Mouse (Mus musculus): ENCODE results near the gene Ush2a.

Gene Ush2a

DNA sequence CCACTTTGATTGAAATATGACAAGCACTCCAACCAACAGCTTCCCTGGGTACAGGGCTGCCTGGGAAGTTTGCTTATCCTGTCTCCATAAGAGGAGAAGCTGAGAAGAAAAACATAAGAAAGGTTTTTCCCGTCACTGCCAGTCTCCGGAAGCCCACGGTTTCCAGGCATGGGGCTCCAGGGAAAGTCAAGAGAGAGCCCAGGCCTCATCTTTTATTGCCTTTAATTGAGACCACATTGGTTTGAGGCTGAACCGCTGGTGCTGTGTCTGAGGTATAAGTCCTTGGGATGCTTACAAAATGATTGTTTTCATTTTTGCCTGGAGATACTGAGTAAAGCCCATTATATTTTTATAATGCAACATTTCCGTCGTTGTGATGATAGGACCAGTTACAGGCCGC lies 511.8 kb downstream of the Ush2a start:
- no peak for DNase-seq (ENCODE audit: low spot score)

GRCm38 (mm10) chr1:188777556-188778161 lies 515.8 kb downstream of the Ush2a start:
- DNase-seq (ENCODE audit: low spot score) = no peak

- no peak for DNase-seq (ENCODE audit: low spot score)
Observed at GRCm38 (mm10) chr1:188785056-188785455, 523.2 kb downstream of the Ush2a start.

GRCm38 (mm10) chr1:188805069-188805468 lies 543.2 kb downstream of the Ush2a start:
- DNase-seq (ENCODE audit: low spot score) = no peak

GRCm38 (mm10) chr1:188805852-188806251 lies 544.0 kb downstream of the Ush2a start:
- DNase-seq (ENCODE audit: low spot score) = no peak

DNA sequence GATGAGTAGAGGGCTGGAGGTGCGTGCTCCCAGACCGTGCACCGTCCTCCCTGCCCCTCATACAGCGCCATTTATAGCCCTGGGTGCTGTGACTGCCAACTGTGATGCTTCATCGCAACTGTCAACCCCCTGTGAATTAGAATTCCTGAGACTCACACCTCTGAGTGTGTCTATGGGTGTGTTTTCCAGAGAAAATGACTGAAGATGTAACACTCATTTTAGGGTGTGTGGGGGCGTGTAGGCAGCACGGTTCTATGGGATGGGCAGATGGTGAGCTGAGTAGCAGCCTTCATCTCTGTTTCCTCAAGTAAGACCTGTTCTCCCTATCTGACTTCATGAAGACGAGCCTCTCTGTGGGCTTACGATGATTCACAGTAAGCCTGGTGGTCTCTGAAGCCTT lies 548.8 kb downstream of the Ush2a start:
- DNase-seq (ENCODE audit: low spot score) = no peak

- DNase-seq (ENCODE audit: low spot score) = no peak
Observed at GRCm38 (mm10) chr1:188815072-188815471, 553.2 kb downstream of the Ush2a start.

GRCm38 (mm10) chr1:188824195-188824594 lies 562.4 kb downstream of the Ush2a start:
- no peak for DNase-seq (ENCODE audit: low spot score)

- DNase-seq (ENCODE audit: low spot score) = no peak
Observed at GRCm38 (mm10) chr1:188824878-188825532, 563.2 kb downstream of the Ush2a start.

DNA sequence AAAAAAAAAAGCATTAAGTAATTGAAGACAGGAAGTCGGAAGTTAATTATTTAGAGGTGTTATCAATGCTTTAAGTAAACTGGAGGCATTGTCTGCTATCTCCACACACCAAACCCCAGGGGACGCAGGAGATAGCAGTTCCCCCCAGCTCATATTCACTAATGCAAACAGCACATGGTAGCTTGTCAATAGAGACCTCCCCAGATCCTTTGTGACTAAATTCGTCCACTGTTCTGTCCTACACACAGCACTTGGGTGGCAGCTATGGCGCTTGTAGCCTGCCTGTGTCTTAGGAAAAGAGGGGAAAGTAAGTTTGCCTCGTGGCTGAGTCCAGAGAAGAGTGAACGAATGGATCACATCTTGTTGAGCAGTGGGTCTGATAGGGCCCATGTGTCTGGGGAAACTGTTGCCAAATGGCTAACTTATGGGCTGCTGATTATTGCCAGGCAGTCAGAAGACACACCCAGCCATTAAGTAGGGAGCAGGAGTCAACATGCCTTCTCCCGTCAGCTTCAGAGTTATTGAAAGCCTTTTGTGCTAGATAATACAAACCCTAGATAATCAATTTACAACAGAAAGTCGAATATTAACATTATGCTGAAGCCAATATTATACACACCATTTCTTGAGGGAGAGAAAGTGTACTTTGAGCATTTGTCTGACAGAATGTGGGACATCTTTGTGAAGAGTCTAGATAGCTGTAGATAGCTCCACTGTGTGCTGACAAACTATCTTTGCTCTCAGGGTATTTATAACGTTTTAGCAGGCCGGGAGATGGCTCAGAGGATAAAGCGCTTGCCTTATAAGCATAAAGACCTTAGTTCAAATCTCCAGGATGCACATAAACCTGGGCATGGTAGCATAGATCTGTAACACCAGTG lies 568.9 kb downstream of the Ush2a start:
- DNase-seq (ENCODE audit: low spot score) = no peak

- no peak for DNase-seq (ENCODE audit: low spot score)
Observed at GRCm38 (mm10) chr1:188833906-188834305, 572.1 kb downstream of the Ush2a start.

DNA sequence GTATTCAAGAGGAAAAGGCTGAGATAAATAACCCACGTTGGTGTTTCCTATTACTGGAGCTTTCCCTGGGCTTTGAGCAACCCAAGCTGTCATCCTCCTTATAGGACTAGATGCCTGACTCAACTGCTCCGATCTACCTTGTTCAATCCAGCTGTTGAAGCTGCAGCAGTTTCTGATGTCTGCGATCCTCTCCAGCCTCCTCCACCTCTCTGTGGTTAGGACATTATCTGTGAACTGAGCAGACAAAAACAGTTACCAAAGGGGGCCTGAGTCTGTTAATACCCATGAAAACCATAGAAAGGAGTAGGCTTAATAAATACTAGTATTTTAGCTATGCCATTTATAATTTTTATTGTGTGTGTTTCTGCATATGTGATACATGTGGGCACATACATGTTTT lies 572.9 kb downstream of the Ush2a start:
- no peak for DNase-seq (ENCODE audit: low spot score)

DNA sequence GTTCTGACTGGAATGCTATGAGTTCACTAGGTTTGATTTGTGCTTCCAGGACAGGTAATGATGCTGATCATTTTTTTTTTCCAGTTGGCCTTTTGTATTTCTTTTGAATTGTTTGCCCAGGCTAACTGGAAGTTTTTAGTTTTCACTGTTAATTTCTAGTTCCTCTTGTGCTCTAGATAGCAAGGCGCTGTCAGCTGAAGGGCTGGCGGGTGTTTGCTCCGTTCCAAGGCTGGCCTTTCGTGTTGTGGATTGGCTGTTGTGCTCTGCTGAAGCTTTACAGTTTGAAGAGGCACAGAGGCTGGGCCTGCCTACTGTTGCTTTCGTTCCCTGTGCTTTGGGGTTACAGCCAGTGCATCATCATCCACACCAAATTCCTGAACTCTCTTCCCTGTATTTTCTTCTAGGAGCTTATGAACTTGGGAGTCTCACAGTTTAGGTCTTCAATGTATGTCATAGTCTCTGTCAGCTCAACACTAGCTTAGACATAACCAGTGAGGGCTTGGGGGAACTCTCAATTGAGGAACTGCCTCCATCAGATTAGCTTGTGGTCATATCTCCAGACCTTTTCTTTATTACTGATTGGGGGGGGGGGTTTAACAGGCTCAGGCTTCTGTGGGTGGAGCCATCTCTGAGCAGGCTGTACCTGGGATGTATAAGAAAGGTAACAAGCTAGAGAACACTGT lies 575.9 kb downstream of the Ush2a start:
- DNase-seq (ENCODE audit: low spot score) = no peak

DNA sequence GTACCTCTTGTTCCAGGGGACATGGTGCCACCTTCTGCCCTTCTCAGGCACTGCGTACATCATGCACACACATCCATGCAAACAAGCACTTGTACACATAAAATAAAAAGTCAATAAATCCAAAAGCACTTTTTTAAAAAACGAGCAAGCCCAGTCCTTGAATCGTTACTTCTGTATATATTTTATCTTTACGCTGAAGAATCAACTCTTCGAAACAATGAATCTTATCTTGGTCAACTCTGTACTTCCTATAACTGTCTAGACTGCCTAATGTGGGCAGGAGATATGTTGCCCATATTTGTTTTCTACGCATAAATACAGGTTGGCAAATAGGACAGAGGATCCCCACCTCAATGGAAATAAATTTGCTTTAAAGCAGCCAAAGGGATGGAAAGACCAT lies 585.4 kb downstream of the Ush2a start:
- no peak for DNase-seq (ENCODE audit: low spot score)

- DNase-seq (ENCODE audit: low spot score) = no peak
Observed at GRCm38 (mm10) chr1:188852776-188853175, 591.0 kb downstream of the Ush2a start.

GRCm38 (mm10) chr1:188854240-188854639 lies 592.4 kb downstream of the Ush2a start:
- DNase-seq (ENCODE audit: low spot score) = no peak

DNA sequence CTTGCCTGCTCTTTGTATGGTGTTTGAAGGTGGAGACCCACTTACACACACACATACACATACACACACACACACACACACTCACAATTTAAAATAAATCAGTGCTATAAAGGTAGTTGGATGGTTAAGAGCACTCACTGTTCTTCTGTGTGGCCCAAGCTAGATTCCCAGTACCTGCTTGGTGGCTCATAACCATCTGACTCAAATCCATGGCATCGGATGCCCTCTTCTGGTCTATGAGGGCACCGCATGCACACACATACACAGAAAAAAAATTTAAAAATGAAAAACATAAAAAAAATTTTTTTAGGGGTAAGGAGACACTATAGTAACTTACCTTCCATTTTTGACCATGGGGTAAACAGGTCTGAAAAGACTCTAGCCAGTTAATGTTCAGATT lies 593.2 kb downstream of the Ush2a start:
- no peak for DNase-seq (ENCODE audit: low spot score)

DNA sequence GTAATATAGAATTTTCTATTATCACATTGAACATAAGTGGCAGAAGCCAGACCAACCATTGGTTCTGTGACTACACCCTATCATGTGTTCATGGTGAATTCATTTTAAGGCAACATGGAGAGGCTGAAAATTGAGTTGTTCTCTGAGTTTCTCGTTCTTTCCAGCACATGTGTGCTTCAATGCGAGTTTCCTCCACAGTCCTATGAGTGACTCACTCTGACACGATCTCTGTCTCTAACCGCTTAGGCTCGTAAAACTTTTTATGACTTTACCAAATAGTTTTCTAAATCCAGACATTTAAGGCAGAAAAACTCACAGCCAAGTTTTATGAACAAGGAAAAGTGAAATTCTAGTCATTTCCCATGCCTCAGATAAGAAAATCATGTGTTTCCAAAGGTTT lies 597.9 kb downstream of the Ush2a start:
- no peak for DNase-seq (ENCODE audit: low spot score)

DNA sequence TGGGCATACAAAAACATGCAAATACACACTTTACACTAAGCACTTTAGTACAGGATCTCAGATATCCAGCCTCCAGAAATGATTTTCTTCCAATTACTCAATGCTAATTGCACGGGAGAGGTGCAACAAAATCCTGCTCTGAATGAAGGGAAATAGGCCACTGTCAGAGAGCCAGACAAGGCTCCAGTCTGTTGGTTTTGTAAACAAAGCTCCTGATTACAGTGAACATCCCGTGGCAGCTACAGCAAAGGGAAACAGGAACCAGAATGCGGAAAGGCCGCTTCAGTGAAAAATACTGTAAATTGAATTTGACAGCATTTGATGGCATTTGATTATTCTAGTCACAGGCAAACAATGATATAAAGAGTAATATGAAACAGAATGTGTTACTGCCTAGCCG lies 604.1 kb downstream of the Ush2a start:
- DNase-seq (ENCODE audit: low spot score) = no peak

DNA sequence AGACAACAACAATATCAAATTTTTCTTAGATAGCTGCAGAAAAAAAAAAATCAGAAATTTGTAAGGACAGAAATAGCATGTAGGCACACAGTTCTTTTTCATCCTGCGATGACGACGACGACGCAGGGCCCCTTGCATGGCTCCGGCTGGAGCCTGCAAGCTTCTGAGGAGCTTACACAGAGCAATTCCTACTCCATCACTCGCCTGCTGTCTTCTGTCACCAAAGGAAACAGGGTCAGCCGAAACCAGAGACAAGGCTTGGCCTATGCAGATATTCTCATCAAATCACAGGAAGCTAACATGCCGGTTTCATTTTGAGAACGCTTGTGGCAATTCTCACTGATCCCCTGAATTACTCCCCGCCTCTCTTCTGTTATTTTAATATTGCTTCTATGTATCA lies 604.7 kb downstream of the Ush2a start:
- no peak for DNase-seq (ENCODE audit: low spot score)

- DNase-seq (ENCODE audit: low spot score) = no peak
Observed at GRCm38 (mm10) chr1:188878531-188879055, 616.8 kb downstream of the Ush2a start.

DNA sequence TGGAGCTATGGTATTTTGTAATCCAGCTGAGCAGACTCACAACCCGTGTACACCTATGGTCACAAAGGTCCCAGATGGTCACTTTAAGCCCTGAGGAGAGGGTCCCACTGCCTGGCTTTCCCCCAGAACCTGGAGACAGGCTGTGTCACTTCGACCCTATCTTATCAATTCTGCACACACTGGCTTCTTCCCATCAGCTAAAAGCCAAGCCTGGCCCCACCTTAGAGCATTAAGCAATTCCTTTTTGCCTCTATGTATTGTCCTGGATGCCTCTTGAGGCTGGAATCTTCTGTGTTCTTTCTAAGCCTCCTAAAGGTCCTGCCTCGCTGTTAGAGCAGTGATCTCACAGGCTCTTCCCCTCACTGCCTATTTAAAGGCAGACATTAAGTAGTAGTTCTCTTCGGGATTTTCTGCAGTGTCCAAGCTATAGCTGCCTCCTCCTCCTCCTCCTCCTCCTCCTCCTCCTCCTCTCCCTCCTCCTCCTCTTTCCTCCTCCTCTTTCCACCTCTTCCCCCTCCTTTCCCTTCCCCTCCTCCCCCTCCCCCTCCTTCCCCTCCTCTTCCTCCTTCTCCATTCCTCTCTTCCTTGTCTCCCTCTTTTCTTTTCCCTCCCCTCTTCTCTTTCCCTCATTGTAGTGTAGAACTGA lies 635.2 kb downstream of the Ush2a start:
- DNase-seq (ENCODE audit: low spot score) = no peak
